Mouse (Mus musculus) small intestine, adult 2 months (tissue): ENCODE data around the gene Ikzf3.

ENCODE experiments used
- CTCF ChIP-seq: fragments of 200-500 bp; IDR thresholded peaks from 2 replicates; pipeline ENCODE4 v1.5.1; 2012; ENCODE audit warnings: low read depth, mild to moderate bottlenecking, control low read depth, inconsistent platforms, low read length, moderate library complexity, mixed read lengths; ENCODE audit not compliant: insufficient replicate concordance, insufficient read length; ENCODE audit errors: extremely low read depth
- POLR2A ChIP-seq: fragments of 200-500 bp; IDR thresholded peaks from 2 replicates; pipeline ENCODE4 v1.6.1; 2012; ENCODE audit warnings: low read depth, mild to moderate bottlenecking, control low read depth, inconsistent platforms, low read length, moderate library complexity

GRCm38 (mm10) chr11:98493394-98493793, 52.4 kb downstream of the Ikzf3 start:
- TF ChIP-seq CTCF, result no peak
- TF ChIP-seq POLR2A, result no peak
